Mouse (Mus musculus): ENCODE measurements around the gene Plcb4. TPM values are rescaled to one million over a fixed set of nuclear protein-coding genes. Genes with fewer than 3 reads are reported as not detected.

Plcb4 gene
- total RNA-seq, 1 experiment = 24.0 TPM

DNA sequence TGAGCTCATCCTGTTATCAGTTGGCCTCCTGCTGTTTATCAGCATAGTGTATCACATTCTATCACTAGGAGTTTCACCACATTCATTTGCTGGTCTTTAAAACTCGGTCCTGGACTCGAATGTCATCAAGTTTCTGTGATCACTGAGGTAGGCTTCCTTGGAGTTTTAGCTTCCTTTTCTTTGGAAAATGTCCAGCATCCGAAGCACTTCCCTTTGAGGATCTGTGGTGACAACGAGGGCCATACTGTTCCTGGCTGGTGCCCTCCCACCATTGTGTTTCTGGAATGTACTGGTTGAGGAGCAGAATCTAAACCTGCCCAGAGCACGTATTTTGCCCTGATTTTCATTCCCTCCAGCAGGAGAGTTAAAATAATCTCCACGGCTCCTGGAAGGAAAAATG, 260.8 kb downstream of the Plcb4 start:
- TF ChIP-seq CHD2 (IDR thresholded peaks at IDR 0.05; ENCODE audit: low read depth, low read length) (no peak), ZC3H11A (IDR thresholded peaks at IDR 0.05; ENCODE audit: borderline replicate concordance, low read depth, low read length) (no peak)
- DNase-seq (ENCODE audit: low read depth, low spot score) = no peak
- H3K9me3 ChIP-seq (ENCODE audit: control insufficient read depth, insufficient read depth, low read depth, low read length) = no peaks in the 10 kb centered on the region
- H3K36me3 ChIP-seq (ENCODE audit: control insufficient read depth, insufficient read depth, low read length, poor library complexity, severe bottlenecking) = no peaks in the 10 kb centered on the region
- H3K4me1 ChIP-seq (ENCODE audit: control insufficient read depth in 2 of 2, insufficient read depth in 2 of 2, low read length in 2 of 2, poor library complexity in 1 of 2) = no peaks in the 10 kb centered on the region
- H3K9ac ChIP-seq (ENCODE audit: insufficient read depth, low read depth, low read length, poor library complexity, severe bottlenecking) = no peak overlapping the region
- H3K4me3 ChIP-seq (ENCODE audit: insufficient read depth in 1 of 2, low read depth in 1 of 2, low read length in 2 of 2, poor library complexity in 1 of 2, severe bottlenecking in 1 of 2) = no peak overlapping the region
- no peak overlapping the region for H3K27ac ChIP-seq (ENCODE audit: insufficient read depth, low read depth, low read length, poor library complexity, severe bottlenecking)
- in situ Hi-C loops (cut with MboI; ENCODE audit: low sequenced_read_pairs in 2 of 2, unreplicated experiment in 2 of 2) = no loop called here

DNA sequence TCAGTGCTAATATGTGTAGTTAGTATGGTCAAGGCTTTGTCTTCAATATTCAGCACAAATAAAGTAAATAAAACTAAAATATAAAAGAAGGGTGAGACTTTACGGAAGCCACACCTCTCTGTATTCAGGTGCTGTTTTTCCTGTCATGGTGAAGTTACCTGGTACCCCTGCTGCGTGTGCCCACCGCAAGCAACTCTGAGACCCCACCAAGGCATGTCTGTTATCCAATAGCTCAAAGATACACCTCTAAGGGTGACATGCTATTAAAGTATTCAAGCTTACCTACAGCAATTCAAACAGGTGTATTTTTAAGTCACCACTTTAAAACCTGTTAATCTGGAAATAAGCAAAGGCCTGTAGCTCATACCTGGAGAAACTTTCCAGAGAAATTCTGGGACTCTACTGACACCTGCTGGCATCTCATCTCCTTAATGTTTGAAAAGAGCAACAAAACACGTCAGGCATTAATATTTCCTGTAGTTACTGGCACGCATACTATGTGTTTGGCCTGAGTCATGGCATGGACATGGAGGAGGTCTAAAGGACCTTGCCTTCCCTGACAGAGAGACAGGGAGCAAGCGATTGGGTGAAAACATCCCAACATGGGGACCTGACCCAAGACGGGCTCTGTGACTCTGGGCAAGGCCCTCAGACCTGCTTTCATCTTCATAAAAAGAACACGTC, 268.0 kb downstream of the Plcb4 start:
- Histone ChIP-seq H3K9me3 (ENCODE audit: control insufficient read depth, insufficient read depth, low read depth, low read length) (no peaks in the 10 kb centered on the region), H3K4me3 (ENCODE audit: insufficient read depth in 1 of 2, low read depth in 1 of 2, low read length in 2 of 2, poor library complexity in 1 of 2, severe bottlenecking in 1 of 2) (no peak overlapping the region), H3K36me3 (ENCODE audit: control insufficient read depth, insufficient read depth, low read length, poor library complexity, severe bottlenecking) (peaks cover 2% of the 10 kb centered on the region; the same call in 1 of the 2 replicates), H3K9ac (ENCODE audit: insufficient read depth, low read depth, low read length, poor library complexity, severe bottlenecking) (no peak overlapping the region), H3K27ac (ENCODE audit: insufficient read depth, low read depth, low read length, poor library complexity, severe bottlenecking) (no peak overlapping the region), H3K4me1 (ENCODE audit: control insufficient read depth in 2 of 2, insufficient read depth in 2 of 2, low read length in 2 of 2, poor library complexity in 1 of 2) (no peaks in the 10 kb centered on the region)
- no peak for TF ChIP-seq HCFC1 (IDR thresholded peaks at IDR 0.05; ENCODE audit: borderline replicate concordance, insufficient read depth, low read length)
- TF ChIP-seq ZC3H11A (IDR thresholded peaks at IDR 0.05; ENCODE audit: borderline replicate concordance, low read depth, low read length) = 0 out of 2 replicates have a peak, but pooled peaks have one; percentile 48
- in situ Hi-C loops (cut with MboI; ENCODE audit: low sequenced_read_pairs in 2 of 2, unreplicated experiment in 2 of 2) = loop anchor here in 1 of 2 experiments (25.0 kb wide), 1 partner anchor 540 kb away; no protein-coding TSS in a partner anchor
- DNase-seq (ENCODE audit: low read depth, low spot score) = no peak

- no peak overlapping the region for H3K4me3 ChIP-seq (ENCODE audit: insufficient read depth in 1 of 2, low read depth in 1 of 2, low read length in 2 of 2, poor library complexity in 1 of 2, severe bottlenecking in 1 of 2)
- no peaks in the 10 kb centered on the region for H3K9me3 ChIP-seq (ENCODE audit: control insufficient read depth, insufficient read depth, low read depth, low read length)
- no peak overlapping the region for H3K27ac ChIP-seq (ENCODE audit: insufficient read depth, low read depth, low read length, poor library complexity, severe bottlenecking)
- H3K9ac ChIP-seq (ENCODE audit: insufficient read depth, low read depth, low read length, poor library complexity, severe bottlenecking) = no peak overlapping the region
- in situ Hi-C loops (cut with MboI; ENCODE audit: low sequenced_read_pairs in 2 of 2, unreplicated experiment in 2 of 2) = loop anchor here in 1 of 2 experiments (25.0 kb wide), 1 partner anchor 542 kb away; no protein-coding TSS in a partner anchor
- no peak for DNase-seq (ENCODE audit: low read depth, low spot score)
- no peak for TF ChIP-seq MAFK (IDR thresholded peaks at IDR 0.05; ENCODE audit: insufficient read depth, low read depth, low read length)
- no peak for TF ChIP-seq HCFC1 (IDR thresholded peaks at IDR 0.05; ENCODE audit: borderline replicate concordance, insufficient read depth, low read length)
- TF ChIP-seq ZNF384 (IDR thresholded peaks at IDR 0.05; ENCODE audit: low read depth, low read length) = no peak
- TF ChIP-seq ZC3H11A (IDR thresholded peaks at IDR 0.05; ENCODE audit: borderline replicate concordance, low read depth, low read length) = no peak
- H3K36me3 ChIP-seq (ENCODE audit: control insufficient read depth, insufficient read depth, low read length, poor library complexity, severe bottlenecking) = peaks cover 9% of the 10 kb centered on the region
- no peaks in the 10 kb centered on the region for H3K4me1 ChIP-seq (ENCODE audit: control insufficient read depth in 2 of 2, insufficient read depth in 2 of 2, low read length in 2 of 2, poor library complexity in 1 of 2)
Measured at GRCm38 (mm10) chr2:135929021-135929720, 270.4 kb downstream of the Plcb4 start.

DNA sequence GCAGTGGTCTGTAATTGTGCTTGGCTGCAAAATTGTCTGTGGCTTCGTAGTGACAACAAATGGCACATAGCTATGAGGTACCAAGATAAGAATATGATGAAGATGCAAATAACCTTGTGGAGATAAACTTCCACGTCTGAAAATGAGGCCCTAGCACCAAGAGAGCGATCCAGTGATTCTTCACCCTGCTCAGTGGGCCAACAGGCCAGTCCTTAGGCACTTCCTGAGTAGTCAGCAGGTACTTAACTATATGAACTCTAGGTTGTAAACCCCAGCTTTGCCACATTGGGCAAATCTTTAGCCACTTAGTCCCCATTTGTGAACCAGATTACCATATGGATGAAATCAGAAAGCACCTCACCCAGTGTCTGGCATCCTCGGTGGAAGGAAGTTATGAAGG, 271.9 kb downstream of the Plcb4 start:
- H3K9ac ChIP-seq (ENCODE audit: insufficient read depth, low read depth, low read length, poor library complexity, severe bottlenecking) = no peak overlapping the region
- in situ Hi-C loops (cut with MboI; ENCODE audit: low sequenced_read_pairs in 2 of 2, unreplicated experiment in 2 of 2) = loop anchor here in 1 of 2 experiments (25.0 kb wide), 1 partner anchor 543 kb away; no protein-coding TSS in a partner anchor
- no peak for DNase-seq (ENCODE audit: low read depth, low spot score)
- no peak overlapping the region for H3K4me3 ChIP-seq (ENCODE audit: insufficient read depth in 1 of 2, low read depth in 1 of 2, low read length in 2 of 2, poor library complexity in 1 of 2, severe bottlenecking in 1 of 2)
- H3K36me3 ChIP-seq (ENCODE audit: control insufficient read depth, insufficient read depth, low read length, poor library complexity, severe bottlenecking) = peaks cover 9% of the 10 kb centered on the region
- no peaks in the 10 kb centered on the region for H3K9me3 ChIP-seq (ENCODE audit: control insufficient read depth, insufficient read depth, low read depth, low read length)
- TF ChIP-seq CHD2 (IDR thresholded peaks at IDR 0.05; ENCODE audit: low read depth, low read length) = no peak
- no peak for TF ChIP-seq HCFC1 (IDR thresholded peaks at IDR 0.05; ENCODE audit: borderline replicate concordance, insufficient read depth, low read length)
- no peak for TF ChIP-seq MAFK (IDR thresholded peaks at IDR 0.05; ENCODE audit: insufficient read depth, low read depth, low read length)
- TF ChIP-seq ZNF384 (IDR thresholded peaks at IDR 0.05; ENCODE audit: low read depth, low read length) = no peak
- TF ChIP-seq ZC3H11A (IDR thresholded peaks at IDR 0.05; ENCODE audit: borderline replicate concordance, low read depth, low read length) = no peak
- H3K27ac ChIP-seq (ENCODE audit: insufficient read depth, low read depth, low read length, poor library complexity, severe bottlenecking) = no peak overlapping the region
- no peaks in the 10 kb centered on the region for H3K4me1 ChIP-seq (ENCODE audit: control insufficient read depth in 2 of 2, insufficient read depth in 2 of 2, low read length in 2 of 2, poor library complexity in 1 of 2)
